Mouse (Mus musculus) erythroid progenitor cell, adult 5-6 weeks (primary cell): Measurements from ENCODE around the gene 4930516K23Rik. TPM values are rescaled to one million over a fixed set of nuclear protein-coding genes. Genes with fewer than 3 reads are reported as not detected.

Experiments used
- ATAC-seq: replicated peaks from 2 replicates; pipeline ENCODE4 v1.8.0; 2016; ENCODE audit warnings: moderate number of reproducible peaks, mild to moderate bottlenecking, moderate TSS enrichment, inconsistent platforms; ENCODE audit not compliant: poor library complexity, low FRiP score, severe bottlenecking
- total RNA-seq, 2 experiments: library from RNA; stranded (forward) in 1 of 2; stranded (reverse) in 1 of 2; fragments of 150-400 nt in 1 of 2; fragments of 186-747, 209-891 nt in 1 of 2; gene quantifications; 2 replicates each; pipeline versions ENCODE4 v1.2.3 to v1.2.4; 2015 to 2017; ENCODE audit warnings: low replicate concordance in 2 of 2

Gene 4930516K23Rik
- not detected in 2 replicates for total RNA-seq (2015; ENCODE audit: low replicate concordance)
- total RNA-seq (2017; ENCODE audit: low replicate concordance): not detected in 2 replicates

- no peak for ATAC-seq
Observed at GRCm38 (mm10) chr7:104061345-104061744, at the start of gene 4930516K23Rik. TSS of gene 4930516K23Rik (minus strand) at chr7:104061445.

DNA sequence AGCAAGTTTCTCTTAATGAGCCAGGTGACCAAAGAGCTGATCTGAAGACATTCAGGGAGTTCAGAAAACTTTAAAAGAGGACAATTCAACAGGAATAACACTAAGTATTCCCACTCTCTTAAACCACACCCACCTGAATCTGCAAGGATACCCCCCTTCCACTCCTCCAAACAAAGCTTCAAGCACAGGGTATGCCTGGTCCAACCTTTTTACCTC lies 43.4 kb upstream of the 4930516K23Rik start, which contains the start of gene Olfr646:
Olfr646 (plus strand) TSS at position 117 of the 216 bp plus-strand sequence.
- ATAC-seq: no peak

- ATAC-seq: no peak
Observed at GRCm38 (mm10) chr7:104103913-104104756, 42.9 kb upstream of the 4930516K23Rik start.

GRCm38 (mm10) chr7:104085365-104085764 lies 24.1 kb upstream of the 4930516K23Rik start, which contains the start of gene Olfr645:
TSS of gene Olfr645 (minus strand) at chr7:104085465.
- ATAC-seq: no peak

- ATAC-seq: no peak
Observed at GRCm38 (mm10) chr7:104071769-104072168, 10.5 kb upstream of the 4930516K23Rik start, which contains the start of gene Olfr644. TSS of gene Olfr644 (minus strand) at chr7:104071869.

GRCm38 (mm10) chr7:104059215-104059614 lies 2.0 kb downstream of the 4930516K23Rik start:
- no peak for ATAC-seq

- no peak for ATAC-seq
Observed at GRCm38 (mm10) chr7:104052566-104052965, 8.7 kb downstream of the 4930516K23Rik start, which contains the start of gene Olfr642. TSS of gene Olfr642 (minus strand) at chr7:104052666.

DNA sequence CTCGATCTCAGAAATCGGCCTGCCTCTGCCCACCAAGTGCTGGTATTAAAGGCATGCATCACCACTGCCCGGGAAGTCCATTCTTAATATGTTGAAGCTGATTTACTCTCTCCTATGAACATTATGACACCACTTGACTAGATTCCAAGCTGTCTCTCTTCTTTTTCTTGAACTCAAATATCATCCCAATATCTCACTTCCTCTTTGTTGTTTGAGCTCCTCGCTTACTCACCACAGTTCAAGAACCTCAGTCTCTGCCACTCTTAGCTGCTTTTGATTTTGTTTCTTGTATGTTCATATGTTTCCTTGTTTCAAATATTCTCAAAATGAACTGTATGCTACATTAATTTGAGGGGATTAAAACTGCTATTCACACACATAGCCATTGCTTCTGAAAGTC lies 10.5 kb downstream of the 4930516K23Rik start:
- ATAC-seq: no peak

GRCm38 (mm10) chr7:104035145-104035544 lies 26.1 kb downstream of the 4930516K23Rik start, which contains the start of gene Olfr641:
TSS of gene Olfr641 (plus strand) at chr7:104035445.
- ATAC-seq: no peak

DNA sequence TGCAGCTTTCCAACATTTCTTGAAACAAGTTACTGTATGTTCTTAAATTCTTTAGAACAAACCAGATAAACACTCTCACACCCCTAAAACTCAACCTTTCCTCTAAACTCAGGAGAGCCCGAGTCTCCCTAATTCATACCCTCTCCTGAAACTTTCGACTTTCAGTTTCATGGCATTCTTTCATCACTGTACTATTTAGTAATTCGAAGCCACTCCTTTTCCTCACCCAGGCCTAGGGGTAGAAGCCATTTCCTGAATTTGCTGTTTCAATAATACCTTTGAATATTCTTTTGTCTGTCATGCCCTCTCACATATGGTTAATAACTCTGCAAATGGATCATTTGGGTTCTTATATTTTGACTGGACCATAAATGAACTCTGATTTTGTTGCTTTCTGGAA lies 34.3 kb downstream of the 4930516K23Rik start:
- ATAC-seq: no peak

- ATAC-seq: no peak
Observed at GRCm38 (mm10) chr7:104025473-104025872, 35.8 kb downstream of the 4930516K23Rik start, which contains the start of gene Olfr640. TSS of gene Olfr640 (minus strand) at chr7:104025573.

DNA sequence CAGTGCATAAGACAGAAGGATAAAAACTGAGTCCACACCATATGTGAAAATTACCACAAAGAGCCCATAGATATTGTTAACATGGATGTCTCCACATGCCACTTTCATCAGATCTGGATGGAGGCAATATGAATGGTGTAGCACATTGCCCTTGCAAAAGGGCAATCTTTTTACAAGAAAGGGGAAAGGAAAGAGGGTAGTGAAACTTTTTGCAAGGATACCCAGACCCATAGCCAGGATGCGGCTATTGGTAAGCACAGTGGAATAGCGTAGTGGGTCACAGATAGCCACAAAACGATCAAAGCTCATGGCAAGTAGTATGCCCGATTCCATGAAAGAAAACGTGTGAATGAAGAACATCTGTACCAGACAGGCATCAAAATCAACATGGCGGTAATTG lies 39.6 kb downstream of the 4930516K23Rik start:
- no peak for ATAC-seq

GRCm38 (mm10) chr7:104018953-104019352 lies 42.3 kb downstream of the 4930516K23Rik start:
- ATAC-seq: no peak

DNA sequence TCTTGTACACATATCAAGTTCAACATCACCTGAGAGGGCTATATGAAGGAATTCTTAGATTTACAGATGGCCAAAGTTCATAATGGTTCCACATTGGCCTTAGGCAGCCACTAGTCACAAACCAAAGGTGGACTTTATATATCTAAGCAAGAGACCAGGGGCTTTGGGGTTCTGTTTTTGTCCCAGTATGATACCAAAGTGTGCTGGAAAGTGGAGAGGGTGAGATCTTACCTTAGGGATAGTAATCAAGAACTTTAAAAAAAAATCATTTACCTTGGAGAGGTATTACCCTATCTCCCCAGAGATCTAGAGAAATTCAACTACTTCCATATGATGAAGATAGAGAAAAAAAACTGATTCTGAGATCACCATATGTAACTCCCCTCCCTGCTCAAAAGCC lies 44.0 kb downstream of the 4930516K23Rik start, which contains the start of gene Olfr639:
Olfr639 (minus strand) TSS at position 101 of the 400 bp plus-strand sequence.
- no peak for ATAC-seq

Other genes starting within 250 kb of the 4930516K23Rik start
- 26,042 and 29,427 TPM in 2 replicates for gene Hbb-bt, start 247.4 kb downstream of the 4930516K23Rik start, total RNA-seq (2015; ENCODE audit: low replicate concordance)
- gene Hbb-bt, start 247.4 kb downstream of the 4930516K23Rik start, total RNA-seq (2017; ENCODE audit: low replicate concordance): 7,139 and 8,294 TPM in 2 replicates
- gene Hbb-bs, start 233.3 kb downstream of the 4930516K23Rik start, total RNA-seq (2015; ENCODE audit: low replicate concordance): 118,402 and 120,100 TPM in 2 replicates
- 41,622 and 62,915 TPM in 2 replicates for gene Hbb-bs, start 233.3 kb downstream of the 4930516K23Rik start, total RNA-seq (2017; ENCODE audit: low replicate concordance)
- gene Hbb-bh2, start 220.9 kb downstream of the 4930516K23Rik start, total RNA-seq (2015; ENCODE audit: low replicate concordance): not detected in 2 replicates
- gene Hbb-bh2, start 220.9 kb downstream of the 4930516K23Rik start, total RNA-seq (2017; ENCODE audit: low replicate concordance): not detected in 2 replicates
- gene Hbb-bh1, start 218.3 kb downstream of the 4930516K23Rik start, total RNA-seq (2015; ENCODE audit: low replicate concordance): not detected in 2 replicates
- gene Hbb-bh1, start 218.3 kb downstream of the 4930516K23Rik start, total RNA-seq (2017; ENCODE audit: low replicate concordance): not detected in 2 replicates
- not detected in 2 replicates for gene Hbb-y, start 208.2 kb downstream of the 4930516K23Rik start, total RNA-seq (2015; ENCODE audit: low replicate concordance)
- gene Hbb-y, start 208.2 kb downstream of the 4930516K23Rik start, total RNA-seq (2017; ENCODE audit: low replicate concordance): not detected in 2 replicates
- not detected in 2 replicates for gene Olfr66, start 175.2 kb downstream of the 4930516K23Rik start, total RNA-seq (2015; ENCODE audit: low replicate concordance)
- not detected in 2 replicates for gene Olfr66, start 175.2 kb downstream of the 4930516K23Rik start, total RNA-seq (2017; ENCODE audit: low replicate concordance)
- gene Olfr64, start 167.0 kb downstream of the 4930516K23Rik start, total RNA-seq (2015; ENCODE audit: low replicate concordance): not detected in 2 replicates
- not detected in 2 replicates for gene Olfr64, start 167.0 kb downstream of the 4930516K23Rik start, total RNA-seq (2017; ENCODE audit: low replicate concordance)
- not detected in 2 replicates for gene Olfr65, start 158.0 kb downstream of the 4930516K23Rik start, total RNA-seq (2015; ENCODE audit: low replicate concordance)
- gene Olfr65, start 158.0 kb downstream of the 4930516K23Rik start, total RNA-seq (2017; ENCODE audit: low replicate concordance): not detected in 2 replicates
- not detected in 2 replicates for gene Olfr631, start 132.6 kb downstream of the 4930516K23Rik start, total RNA-seq (2015; ENCODE audit: low replicate concordance)
- gene Olfr631, start 132.6 kb downstream of the 4930516K23Rik start, total RNA-seq (2017; ENCODE audit: low replicate concordance): not detected in 2 replicates
- not detected in 2 replicates for gene Olfr632, start 127.1 kb downstream of the 4930516K23Rik start, total RNA-seq (2015; ENCODE audit: low replicate concordance)
- gene Olfr632, start 127.1 kb downstream of the 4930516K23Rik start, total RNA-seq (2017; ENCODE audit: low replicate concordance): not detected in 2 replicates
- gene Olfr633, start 117.0 kb downstream of the 4930516K23Rik start, total RNA-seq (2015; ENCODE audit: low replicate concordance): not detected in 2 replicates
- gene Olfr633, start 117.0 kb downstream of the 4930516K23Rik start, total RNA-seq (2017; ENCODE audit: low replicate concordance): 0.15 TPM in 1 of 2 replicates, not detected in the other
- not detected in 2 replicates for gene Olfr635, start 90.3 kb downstream of the 4930516K23Rik start, total RNA-seq (2015; ENCODE audit: low replicate concordance)
- not detected in 2 replicates for gene Olfr635, start 90.3 kb downstream of the 4930516K23Rik start, total RNA-seq (2017; ENCODE audit: low replicate concordance)
- gene Olfr638, start 62.7 kb downstream of the 4930516K23Rik start, total RNA-seq (2015; ENCODE audit: low replicate concordance): not detected in 2 replicates
- gene Olfr638, start 62.7 kb downstream of the 4930516K23Rik start, total RNA-seq (2017; ENCODE audit: low replicate concordance): not detected in 2 replicates
- gene Olfr639, start 44.1 kb downstream of the 4930516K23Rik start, total RNA-seq (2015; ENCODE audit: low replicate concordance): not detected in 2 replicates
- gene Olfr639, start 44.1 kb downstream of the 4930516K23Rik start, total RNA-seq (2017; ENCODE audit: low replicate concordance): not detected in 2 replicates
- not detected in 2 replicates for gene Olfr640, start 35.9 kb downstream of the 4930516K23Rik start, total RNA-seq (2015; ENCODE audit: low replicate concordance)
- not detected in 2 replicates for gene Olfr640, start 35.9 kb downstream of the 4930516K23Rik start, total RNA-seq (2017; ENCODE audit: low replicate concordance)
- gene Olfr641, start 26.0 kb downstream of the 4930516K23Rik start, total RNA-seq (2015; ENCODE audit: low replicate concordance): not detected in 2 replicates
- gene Olfr641, start 26.0 kb downstream of the 4930516K23Rik start, total RNA-seq (2017; ENCODE audit: low replicate concordance): not detected in 2 replicates
- gene Olfr642, start 8.8 kb downstream of the 4930516K23Rik start, total RNA-seq (2015; ENCODE audit: low replicate concordance): not detected in 2 replicates
- not detected in 2 replicates for gene Olfr642, start 8.8 kb downstream of the 4930516K23Rik start, total RNA-seq (2017; ENCODE audit: low replicate concordance)
- not detected in 2 replicates for gene Olfr644, start 10.4 kb upstream of the 4930516K23Rik start, total RNA-seq (2015; ENCODE audit: low replicate concordance)
- gene Olfr644, start 10.4 kb upstream of the 4930516K23Rik start, total RNA-seq (2017; ENCODE audit: low replicate concordance): not detected in 2 replicates
- not detected in 2 replicates for gene Olfr645, start 24.0 kb upstream of the 4930516K23Rik start, total RNA-seq (2015; ENCODE audit: low replicate concordance)
- not detected in 2 replicates for gene Olfr645, start 24.0 kb upstream of the 4930516K23Rik start, total RNA-seq (2017; ENCODE audit: low replicate concordance)
- not detected in 2 replicates for gene Olfr646, start 43.4 kb upstream of the 4930516K23Rik start, total RNA-seq (2015; ENCODE audit: low replicate concordance)
- not detected in 2 replicates for gene Olfr646, start 43.4 kb upstream of the 4930516K23Rik start, total RNA-seq (2017; ENCODE audit: low replicate concordance)
- not detected in 2 replicates for gene Ubqln5, start 68.4 kb upstream of the 4930516K23Rik start, total RNA-seq (2015; ENCODE audit: low replicate concordance)
- not detected in 2 replicates for gene Ubqln5, start 68.4 kb upstream of the 4930516K23Rik start, total RNA-seq (2017; ENCODE audit: low replicate concordance)
- not detected in 2 replicates for gene Olfr643, start 76.0 kb upstream of the 4930516K23Rik start, total RNA-seq (2015; ENCODE audit: low replicate concordance)
- gene Olfr643, start 76.0 kb upstream of the 4930516K23Rik start, total RNA-seq (2017; ENCODE audit: low replicate concordance): not detected in 2 replicates
- not detected in 2 replicates for gene Ubqln3, start 81.8 kb upstream of the 4930516K23Rik start, total RNA-seq (2015; ENCODE audit: low replicate concordance)
- gene Ubqln3, start 81.8 kb upstream of the 4930516K23Rik start, total RNA-seq (2017; ENCODE audit: low replicate concordance): not detected in 2 replicates
- gene Ubqlnl, start 89.1 kb upstream of the 4930516K23Rik start, total RNA-seq (2015; ENCODE audit: low replicate concordance): not detected in 2 replicates
- gene Ubqlnl, start 89.1 kb upstream of the 4930516K23Rik start, total RNA-seq (2017; ENCODE audit: low replicate concordance): not detected in 2 replicates
- not detected in 2 replicates for gene Olfm5, start 103.4 kb upstream of the 4930516K23Rik start, total RNA-seq (2015; ENCODE audit: low replicate concordance)
- gene Olfm5, start 103.4 kb upstream of the 4930516K23Rik start, total RNA-seq (2017; ENCODE audit: low replicate concordance): not detected in 2 replicates
- gene Olfr648, start 121.9 kb upstream of the 4930516K23Rik start, total RNA-seq (2015; ENCODE audit: low replicate concordance): 0.72 and 1.3 TPM in 2 replicates
- gene Olfr648, start 121.9 kb upstream of the 4930516K23Rik start, total RNA-seq (2017; ENCODE audit: low replicate concordance): 0.68 TPM in 1 of 2 replicates, not detected in the other
- not detected in 2 replicates for gene Olfr649, start 134.5 kb upstream of the 4930516K23Rik start, total RNA-seq (2015; ENCODE audit: low replicate concordance)
- 0.83 TPM in 1 of 2 replicates, not detected in the other for gene Olfr649, start 134.5 kb upstream of the 4930516K23Rik start, total RNA-seq (2017; ENCODE audit: low replicate concordance)
- 1.7 TPM in 1 of 2 replicates, not detected in the other for gene Trim6, start 157.3 kb upstream of the 4930516K23Rik start, total RNA-seq (2015; ENCODE audit: low replicate concordance)
- not detected in 2 replicates for gene Trim6, start 157.3 kb upstream of the 4930516K23Rik start, total RNA-seq (2017; ENCODE audit: low replicate concordance)
- gene Trim34a, start 183.0 kb upstream of the 4930516K23Rik start, total RNA-seq (2015; ENCODE audit: low replicate concordance): 9.0 and 11.7 TPM in 2 replicates
- 7.6 and 13.5 TPM in 2 replicates for gene Trim34a, start 183.0 kb upstream of the 4930516K23Rik start, total RNA-seq (2017; ENCODE audit: low replicate concordance)
- 2.5 TPM in 1 of 2 replicates, not detected in the other for gene Trim5, start 226.6 kb upstream of the 4930516K23Rik start, total RNA-seq (2015; ENCODE audit: low replicate concordance)
- gene Trim5, start 226.6 kb upstream of the 4930516K23Rik start, total RNA-seq (2017; ENCODE audit: low replicate concordance): 0.76 and 1.5 TPM in 2 replicates